Mouse (Mus musculus) lung, postnatal 0 days (tissue): ENCODE data around the gene Eef2k.

Experiments
- CTCF ChIP-seq: IDR thresholded peaks from 2 replicates; pipeline ENCODE4 v1.5.1; 2016; ENCODE audit warnings: antibody characterized with exemption, mild to moderate bottlenecking
- EP300 ChIP-seq: IDR thresholded peaks from 2 replicates; pipeline ENCODE4 v1.6.1; 2016; ENCODE audit warnings: antibody characterized with exemption, mild to moderate bottlenecking, control low read depth

DNA sequence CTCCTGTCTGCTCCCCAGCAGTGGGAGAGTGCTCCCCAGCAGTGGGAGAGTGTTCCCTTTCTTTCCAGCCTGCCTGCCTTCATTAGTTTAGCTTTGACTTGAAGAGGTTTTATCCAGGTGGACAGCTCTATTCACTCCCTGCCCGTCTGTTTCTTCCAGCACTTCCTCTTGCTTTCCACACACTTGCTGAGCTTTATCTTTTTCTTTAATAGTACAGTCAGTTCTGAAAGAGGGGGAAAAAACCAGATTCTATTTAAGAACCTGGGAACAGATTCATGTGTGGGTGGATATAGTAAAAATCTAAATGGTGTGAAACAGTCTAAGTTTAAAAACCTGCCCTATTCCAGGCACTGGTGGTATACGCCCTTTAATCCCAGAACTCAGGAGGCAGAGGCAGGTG, 17.5 kb upstream of the Eef2k start:
- TF ChIP-seq EP300, result no peak
- no peak for TF ChIP-seq CTCF
